Mouse (Mus musculus): ENCODE measurements around the gene Myh14. TPM values are rescaled to one million over a fixed set of nuclear protein-coding genes. Genes with fewer than 3 reads are reported as not detected.
A peak's percentile ranks its signal among the peaks of the same experiment; 100 is the strongest.

Gene Myh14
- polyA plus RNA-seq, 1 experiment from 2014 or later, result 3.6 TPM

DNA sequence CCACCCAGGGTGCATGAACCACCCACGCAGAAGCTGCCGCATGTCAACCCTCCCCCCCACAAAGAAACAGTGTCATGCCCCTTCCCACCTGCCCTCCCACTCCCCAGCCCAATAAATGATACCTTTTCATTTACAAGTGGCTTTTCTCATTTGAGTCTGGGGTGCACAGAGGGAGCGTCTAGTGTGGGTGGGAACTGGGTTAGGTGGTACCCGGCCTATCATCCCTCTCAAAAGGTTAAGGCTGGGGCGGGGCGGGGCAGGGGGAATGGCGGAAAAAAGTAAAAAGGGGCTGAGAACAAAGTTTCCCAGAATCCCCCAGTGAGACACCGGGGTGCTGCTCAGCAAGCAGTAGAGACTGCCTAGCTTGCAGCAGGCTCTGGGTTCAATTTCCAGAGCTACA, 66.0 kb downstream of the Myh14 start:
- no peaks in the 10 kb centered on the region for H3K36me3 ChIP-seq (ENCODE audit: control insufficient read depth, insufficient read depth, low read length)
- no peaks in the 10 kb centered on the region for H3K9me3 ChIP-seq (ENCODE audit: control insufficient read depth, low read length)
- 0 out of 2 replicates have a peak, but pooled peaks cover 5% of the 10 kb centered on the region for H3K4me1 ChIP-seq (ENCODE audit: control insufficient read depth, insufficient read depth, low read length)
- under 1% methylated on average over 8 of the region's 8 CpGs for WGBS
- H3K9ac ChIP-seq (replicated peaks; ENCODE audit: low read depth, low read length), result 0 out of 2 replicates have a peak overlapping the region, but pooled peaks have one; percentile 1
- no peak overlapping the region for H3K27ac ChIP-seq (ENCODE audit: low read depth, low read length)
- H3K4me3 ChIP-seq (ENCODE audit: low read depth, low read length), result peak overlapping the region; percentile 14; the same call in 1 of the 2 replicates
- H3K27me3 ChIP-seq (ENCODE audit: control insufficient read depth, insufficient read depth, low read length), result peaks cover 12% of the 10 kb centered on the region; the same call in 1 of the 2 replicates
- H3K4me2 ChIP-seq (ENCODE audit: low read depth, low read length), result peak overlapping the region; percentile 44
- ATAC-seq (ENCODE audit: low read depth), result no peak; the same call in 1 of the 2 replicates

DNA sequence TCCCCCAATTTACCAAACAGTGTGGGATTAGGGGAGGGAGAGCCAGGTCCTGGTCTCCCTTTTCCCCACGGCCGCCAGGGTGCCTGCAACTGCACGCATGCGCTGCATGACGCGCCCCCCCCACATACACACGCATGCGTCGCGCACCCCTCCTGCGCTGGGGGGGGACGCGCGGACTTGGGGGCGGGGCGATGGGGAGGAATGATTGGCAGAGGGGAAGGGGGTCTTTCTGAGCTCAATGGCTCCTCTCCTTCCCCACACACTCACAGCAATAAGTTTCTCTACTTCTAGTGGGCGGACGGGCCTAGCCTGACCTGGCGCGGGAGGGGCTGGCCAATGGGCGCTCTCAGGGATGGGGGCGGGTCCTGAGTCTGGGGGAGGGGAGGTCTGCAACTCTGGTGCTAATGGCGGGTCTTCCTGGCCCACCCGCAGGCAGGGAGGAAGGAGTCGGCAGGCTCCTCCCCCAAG, 66.5 kb downstream of the Myh14 start:
- Histone ChIP-seq H3K27ac (ENCODE audit: low read depth, low read length) (no peak overlapping the region), H3K9me3 (ENCODE audit: control insufficient read depth, low read length) (no peaks in the 10 kb centered on the region), H3K4me2 (ENCODE audit: low read depth, low read length) (peak overlapping the region; percentile 44), H3K4me3 (ENCODE audit: low read depth, low read length) (peak overlapping the region; percentile 14; the same call in 1 of the 2 replicates), H3K36me3 (ENCODE audit: control insufficient read depth, insufficient read depth, low read length) (no peaks in the 10 kb centered on the region), H3K4me1 (ENCODE audit: control insufficient read depth, insufficient read depth, low read length) (0 out of 2 replicates have a peak, but pooled peaks cover 5% of the 10 kb centered on the region), H3K27me3 (ENCODE audit: control insufficient read depth, insufficient read depth, low read length) (peaks cover 12% of the 10 kb centered on the region; the same call in 1 of the 2 replicates), H3K9ac (replicated peaks; ENCODE audit: low read depth, low read length) (0 out of 2 replicates have a peak overlapping the region, but pooled peaks have one; percentile 1)
- peak; percentile 70 for ATAC-seq (ENCODE audit: low read depth)
- 1% methylated on average over 16 of the region's 25 CpGs for WGBS

DNA sequence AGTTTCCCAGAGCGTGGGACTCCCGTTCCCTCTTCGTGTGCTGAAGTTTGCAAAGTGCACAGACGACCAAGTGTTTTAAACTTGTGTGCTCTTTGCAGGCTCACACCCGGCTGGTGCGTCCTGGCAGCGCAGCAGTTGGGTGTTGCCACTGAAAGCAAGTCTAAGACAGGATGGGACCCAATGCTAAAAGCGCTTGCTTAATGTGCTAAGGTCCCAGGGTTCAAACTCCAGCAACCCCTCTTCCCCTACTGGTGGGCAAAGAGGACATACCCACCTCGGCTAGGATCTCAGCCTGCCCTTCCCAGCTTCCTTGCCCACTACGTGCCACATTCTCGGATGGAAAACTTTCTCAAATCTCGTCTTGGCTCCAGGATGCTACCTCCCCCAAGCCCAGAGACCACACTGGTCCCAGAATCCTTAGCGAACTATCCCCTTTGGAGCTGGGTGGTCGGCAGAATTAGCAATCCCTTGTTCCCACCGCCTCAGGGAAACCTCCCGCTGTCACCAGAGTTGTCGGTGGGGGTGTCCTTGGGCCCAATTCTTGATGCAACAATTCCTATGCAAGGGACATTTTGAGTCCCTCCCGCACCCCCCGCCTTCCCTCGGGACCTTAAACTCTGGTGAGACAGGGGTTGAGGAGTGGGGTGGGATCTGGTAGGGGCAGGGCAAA, 67.3 kb downstream of the Myh14 start:
- H3K27ac ChIP-seq (ENCODE audit: low read depth, low read length), result no peak overlapping the region
- 0 out of 2 replicates have a peak, but pooled peaks cover 5% of the 10 kb centered on the region for H3K4me1 ChIP-seq (ENCODE audit: control insufficient read depth, insufficient read depth, low read length)
- 0 out of 2 replicates have a peak, but pooled peaks have one; percentile 1 for ATAC-seq (ENCODE audit: low read depth)
- H3K4me3 ChIP-seq (ENCODE audit: low read depth, low read length), result no peak overlapping the region
- WGBS, result 3% methylated on average over 20 of the region's 20 CpGs
- H3K36me3 ChIP-seq (ENCODE audit: control insufficient read depth, insufficient read depth, low read length), result no peaks in the 10 kb centered on the region
- no peak overlapping the region for H3K9ac ChIP-seq (replicated peaks; ENCODE audit: low read depth, low read length)
- H3K9me3 ChIP-seq (ENCODE audit: control insufficient read depth, low read length), result no peaks in the 10 kb centered on the region
- H3K27me3 ChIP-seq (ENCODE audit: control insufficient read depth, insufficient read depth, low read length), result peaks cover 12% of the 10 kb centered on the region; the same call in 1 of the 2 replicates
- H3K4me2 ChIP-seq (ENCODE audit: low read depth, low read length), result no peak overlapping the region

DNA sequence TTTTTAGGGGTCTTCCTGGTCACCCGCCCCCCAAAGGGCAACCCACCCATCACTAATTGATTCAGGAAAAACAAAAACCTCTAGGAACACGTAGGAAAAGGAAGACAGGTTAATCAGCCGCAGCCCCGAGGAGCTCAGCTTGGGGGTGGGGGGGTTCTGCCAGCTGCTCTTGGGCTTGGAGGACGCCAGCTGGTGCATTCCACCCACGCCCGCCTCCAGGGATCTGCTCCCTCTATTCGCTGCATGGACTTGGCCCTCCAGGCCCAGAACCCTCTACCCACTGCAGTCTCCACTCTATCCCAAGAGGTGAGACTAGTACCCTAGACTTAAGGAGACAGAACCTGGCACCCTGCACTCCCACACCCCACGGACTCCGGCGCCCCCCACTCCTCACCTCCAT, 68.2 kb downstream of the Myh14 start:
- H3K36me3 ChIP-seq (ENCODE audit: control insufficient read depth, insufficient read depth, low read length), result no peaks in the 10 kb centered on the region
- H3K9me3 ChIP-seq (ENCODE audit: control insufficient read depth, low read length), result no peaks in the 10 kb centered on the region
- 13% methylated on average over 11 of the region's 11 CpGs for WGBS
- no peak overlapping the region for H3K4me2 ChIP-seq (ENCODE audit: low read depth, low read length)
- no peak overlapping the region for H3K9ac ChIP-seq (replicated peaks; ENCODE audit: low read depth, low read length)
- no peak overlapping the region for H3K4me3 ChIP-seq (ENCODE audit: low read depth, low read length)
- H3K27me3 ChIP-seq (ENCODE audit: control insufficient read depth, insufficient read depth, low read length), result peaks cover 12% of the 10 kb centered on the region; the same call in 1 of the 2 replicates
- ATAC-seq (ENCODE audit: low read depth), result peak; percentile 5; the same call in 1 of the 2 replicates
- no peak overlapping the region for H3K27ac ChIP-seq (ENCODE audit: low read depth, low read length)
- H3K4me1 ChIP-seq (ENCODE audit: control insufficient read depth, insufficient read depth, low read length), result 0 out of 2 replicates have a peak, but pooled peaks cover 5% of the 10 kb centered on the region

DNA sequence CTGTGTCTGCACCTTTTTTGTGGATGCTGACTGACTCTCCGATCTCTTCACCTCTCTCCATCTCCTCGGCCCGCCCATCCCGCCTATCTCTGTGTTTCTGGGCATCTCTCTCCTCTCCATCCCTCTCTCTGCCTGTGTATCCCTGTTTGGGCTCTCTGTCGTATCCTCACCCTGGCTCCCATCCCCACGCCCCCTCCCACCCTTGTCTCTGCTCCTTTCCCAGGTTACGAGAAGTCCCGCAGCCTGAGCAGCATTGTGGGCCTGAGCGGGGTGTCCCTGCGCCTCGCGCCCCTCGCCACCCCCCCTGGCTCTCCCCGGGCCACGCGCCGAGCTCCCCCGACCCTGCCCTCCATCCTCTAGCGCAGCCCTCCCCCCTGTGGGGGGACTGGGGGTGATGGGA, 69.0 kb downstream of the Myh14 start:
- WGBS, result 18% methylated on average over 19 of the region's 19 CpGs
- no peaks in the 10 kb centered on the region for H3K9me3 ChIP-seq (ENCODE audit: control insufficient read depth, low read length)
- H3K36me3 ChIP-seq (ENCODE audit: control insufficient read depth, insufficient read depth, low read length), result no peaks in the 10 kb centered on the region
- no peak overlapping the region; the same call in 1 of the 2 replicates for H3K9ac ChIP-seq (replicated peaks; ENCODE audit: low read depth, low read length)
- H3K27ac ChIP-seq (ENCODE audit: low read depth, low read length), result no peak overlapping the region
- 0 out of 2 replicates have a peak, but pooled peaks cover 5% of the 10 kb centered on the region for H3K4me1 ChIP-seq (ENCODE audit: control insufficient read depth, insufficient read depth, low read length)
- no peak overlapping the region for H3K4me3 ChIP-seq (ENCODE audit: low read depth, low read length)
- no peak overlapping the region for H3K4me2 ChIP-seq (ENCODE audit: low read depth, low read length)
- ATAC-seq (ENCODE audit: low read depth), result no peak
- peaks cover 10% of the 10 kb centered on the region; the same call in 1 of the 2 replicates for H3K27me3 ChIP-seq (ENCODE audit: control insufficient read depth, insufficient read depth, low read length)

DNA sequence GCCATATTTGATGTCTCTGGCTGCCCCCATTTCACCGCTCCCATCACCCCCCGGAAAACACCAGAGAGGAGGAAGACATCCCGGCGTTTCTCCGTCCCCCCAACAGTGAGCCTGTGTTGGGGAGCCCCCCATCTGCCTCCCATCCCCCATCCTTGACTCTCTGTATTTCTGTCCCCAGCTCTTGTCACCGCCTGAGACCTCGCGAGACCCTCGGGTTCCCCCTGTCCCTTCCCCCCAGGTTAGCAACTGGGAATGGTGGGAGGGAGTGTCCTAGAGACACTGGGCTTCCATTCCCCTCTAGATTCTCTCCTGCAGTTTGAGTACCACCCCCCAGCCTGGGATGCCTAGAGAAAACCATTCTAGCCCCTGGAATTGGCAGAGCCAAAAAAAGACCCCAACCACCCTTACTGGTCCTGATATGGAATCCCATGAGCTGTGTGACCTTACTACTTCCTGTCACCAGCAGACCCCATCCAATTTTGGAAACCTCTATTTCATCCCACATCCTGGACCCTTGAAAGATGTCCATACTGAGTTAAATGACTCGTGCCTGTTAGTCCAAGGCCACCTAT, 69.9 kb downstream of the Myh14 start:
- no peak overlapping the region for H3K4me2 ChIP-seq (ENCODE audit: low read depth, low read length)
- H3K9me3 ChIP-seq (ENCODE audit: control insufficient read depth, low read length), result no peaks in the 10 kb centered on the region
- ATAC-seq (ENCODE audit: low read depth), result no peak
- no peak overlapping the region for H3K27ac ChIP-seq (ENCODE audit: low read depth, low read length)
- H3K9ac ChIP-seq (replicated peaks; ENCODE audit: low read depth, low read length), result no peak overlapping the region
- WGBS, result 85% methylated on average over 10 of the region's 10 CpGs
- H3K4me3 ChIP-seq (ENCODE audit: low read depth, low read length), result no peak overlapping the region
- no peaks in the 10 kb centered on the region for H3K36me3 ChIP-seq (ENCODE audit: control insufficient read depth, insufficient read depth, low read length)
- H3K4me1 ChIP-seq (ENCODE audit: control insufficient read depth, insufficient read depth, low read length), result 0 out of 2 replicates have a peak, but pooled peaks cover 5% of the 10 kb centered on the region
- H3K27me3 ChIP-seq (ENCODE audit: control insufficient read depth, insufficient read depth, low read length), result peaks cover 2% of the 10 kb centered on the region; the same call in 1 of the 2 replicates

DNA sequence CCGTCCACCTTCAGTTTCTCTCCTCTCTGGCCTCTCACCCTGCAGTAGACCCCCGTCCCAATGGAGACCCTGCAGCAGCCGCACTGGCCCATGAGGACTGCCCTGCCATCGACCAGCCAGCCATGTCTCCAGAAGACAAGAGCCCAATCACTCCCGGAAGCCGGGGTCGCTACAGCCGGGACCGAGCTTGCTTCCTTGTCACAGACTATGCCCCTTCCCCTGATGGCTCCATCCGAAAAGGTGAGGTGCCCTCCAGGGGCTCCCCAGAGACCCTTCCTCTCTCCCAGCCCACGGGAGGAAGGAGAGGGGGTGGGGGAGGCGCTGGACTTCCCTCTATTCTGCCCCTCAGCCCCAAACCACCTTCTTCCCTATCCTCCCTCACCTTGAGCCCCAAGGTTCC, 72.3 kb downstream of the Myh14 start:
- Histone ChIP-seq H3K27ac (ENCODE audit: low read depth, low read length) (no peak overlapping the region), H3K9me3 (ENCODE audit: control insufficient read depth, low read length) (no peaks in the 10 kb centered on the region), H3K27me3 (ENCODE audit: control insufficient read depth, insufficient read depth, low read length) (no peaks in the 10 kb centered on the region), H3K4me3 (ENCODE audit: low read depth, low read length) (no peak overlapping the region), H3K4me1 (ENCODE audit: control insufficient read depth, insufficient read depth, low read length) (peaks cover 10% of the 10 kb centered on the region; the same call in 1 of the 2 replicates), H3K9ac (replicated peaks; ENCODE audit: low read depth, low read length) (no peak overlapping the region), H3K4me2 (ENCODE audit: low read depth, low read length) (no peak overlapping the region), H3K36me3 (ENCODE audit: control insufficient read depth, insufficient read depth, low read length) (no peaks in the 10 kb centered on the region)
- ATAC-seq (ENCODE audit: low read depth), result no peak
- 92% methylated on average over 11 of the region's 12 CpGs for WGBS

DNA sequence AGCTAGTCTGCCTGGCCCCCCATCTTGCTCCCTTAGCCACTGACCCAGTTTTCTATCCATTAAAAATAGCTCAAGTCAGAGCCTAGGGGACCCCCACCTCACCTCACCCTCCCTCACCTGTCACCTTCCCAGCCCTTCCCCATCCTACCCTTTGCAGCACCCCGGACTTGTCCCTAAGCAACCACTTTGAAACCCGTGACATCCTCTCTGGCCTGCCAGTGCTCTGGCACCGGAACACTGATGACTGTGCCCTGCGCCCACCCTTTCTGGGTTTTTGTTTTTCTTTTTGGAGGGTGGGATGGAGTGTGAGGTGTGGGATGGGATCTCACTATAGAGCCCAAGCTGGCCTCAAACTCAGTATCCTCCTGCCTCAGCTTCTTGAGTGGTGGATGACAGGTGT, 73.0 kb downstream of the Myh14 start:
- H3K36me3 ChIP-seq (ENCODE audit: control insufficient read depth, insufficient read depth, low read length), result no peaks in the 10 kb centered on the region
- no peak overlapping the region for H3K27ac ChIP-seq (ENCODE audit: low read depth, low read length)
- WGBS, result 86% methylated on average over 4 of the region's 4 CpGs
- no peak overlapping the region for H3K9ac ChIP-seq (replicated peaks; ENCODE audit: low read depth, low read length)
- H3K4me1 ChIP-seq (ENCODE audit: control insufficient read depth, insufficient read depth, low read length), result peaks cover 16% of the 10 kb centered on the region; the same call in 1 of the 2 replicates
- H3K4me2 ChIP-seq (ENCODE audit: low read depth, low read length), result no peak overlapping the region
- no peaks in the 10 kb centered on the region for H3K9me3 ChIP-seq (ENCODE audit: control insufficient read depth, low read length)
- H3K27me3 ChIP-seq (ENCODE audit: control insufficient read depth, insufficient read depth, low read length), result peaks cover 5% of the 10 kb centered on the region; the same call in 1 of the 2 replicates
- no peak overlapping the region for H3K4me3 ChIP-seq (ENCODE audit: low read depth, low read length)
- no peak for ATAC-seq (ENCODE audit: low read depth)

All from neural tube, embryonic 14.5 days (tissue).